Mouse (Mus musculus) CH12.LX (cell line): Measurements from ENCODE around the gene Myo3b. TPM values are rescaled to one million over a fixed set of nuclear protein-coding genes. Genes with fewer than 3 reads are reported as not detected.

Experiments used
- DNase-seq: peaks from one replicate; pipeline ENCODE4 v3.0.0-alpha.2; 2013; ENCODE audit errors: extremely low read depth
- H3K27ac ChIP-seq: 2 replicates; pipeline ENCODE4 v1.5.1; 2012; ENCODE audit warnings: low read depth, mild to moderate bottlenecking, control low read depth, moderate library complexity; ENCODE audit not compliant: insufficient read depth
- H3K27me3 ChIP-seq: replicated peaks from 2 replicates; pipeline ENCODE3; 2012; ENCODE audit warnings: inconsistent platforms
- H3K36me3 ChIP-seq, 2 experiments: replicated peaks in 1 of 2; 2 replicates each; pipeline versions ENCODE3 to v1.6.1; 2012; ENCODE audit warnings: inconsistent platforms in 1 of 2, low read length in 1 of 2, mild to moderate bottlenecking in 1 of 2, mixed read lengths in 1 of 2, moderate library complexity in 1 of 2; ENCODE audit not compliant: control insufficient read depth in 1 of 2, insufficient read depth in 1 of 2
- H3K4me1 ChIP-seq, 2 experiments: 2 replicates each; pipeline ENCODE4 v1.6.1; 2012; ENCODE audit warnings: inconsistent platforms in 1 of 2, moderate library complexity in 1 of 2; ENCODE audit not compliant: insufficient read depth in 2 of 2, control insufficient read depth in 1 of 2
- H3K4me2 ChIP-seq: 2 replicates; pipeline ENCODE4 v1.6.1; 2012; ENCODE audit warnings: low read depth, mild to moderate bottlenecking, control low read depth; ENCODE audit not compliant: poor library complexity, insufficient read depth, severe bottlenecking
- H3K4me3 ChIP-seq, 3 experiments: fragments of 150-350 bp in 1 of 3; sonication (generic) in 1 of 3; replicated peaks in 1 of 3; 2 replicates each; pipeline versions ENCODE3 to v1.5.1; 2011 to 2012; ENCODE audit warnings: low read depth in 2 of 3, low read length in 2 of 3, mild to moderate bottlenecking in 2 of 3, moderate library complexity in 2 of 3, control low read depth in 1 of 3, improper control_type of control experiment in 1 of 3, inconsistent platforms in 1 of 3, mixed read lengths in 1 of 3; ENCODE audit not compliant: poor library complexity in 1 of 3
- H3K79me2 ChIP-seq: replicated peaks from 2 replicates; pipeline ENCODE4 v1.6.1; 2012; ENCODE audit warnings: mild to moderate bottlenecking, moderate library complexity; ENCODE audit not compliant: control insufficient read depth, poor library complexity, insufficient read depth, severe bottlenecking; ENCODE audit errors: extremely low read depth
- H3K9ac ChIP-seq: 2 replicates; pipeline ENCODE4 v1.6.1; 2012; ENCODE audit warnings: low read depth, mild to moderate bottlenecking, control low read depth, moderate library complexity; ENCODE audit not compliant: insufficient read depth
- H3K9me3 ChIP-seq: replicated peaks from 2 replicates; pipeline ENCODE3; 2012; ENCODE audit warnings: low read length, inconsistent platforms, mixed read lengths
- BHLHE40 ChIP-seq: IDR thresholded peaks from 2 replicates; pipeline ENCODE4 v1.6.1; 2011; ENCODE audit warnings: mild to moderate bottlenecking, low read depth, low read length, improper control_type of control experiment
- CHD1 ChIP-seq: IDR thresholded peaks from 2 replicates; pipeline ENCODE4 v1.6.1; 2012; ENCODE audit warnings: low read depth, low read length, improper control_type of control experiment, inconsistent platforms
- CHD2 ChIP-seq: IDR thresholded peaks from 2 replicates; pipeline ENCODE4 v1.6.1; 2011; ENCODE audit warnings: low read length, improper control_type of control experiment
- CTCF ChIP-seq, 2 experiments: IDR thresholded peaks in 1 of 2; conservative IDR thresholded peaks in 1 of 2; 2 replicates each; pipeline ENCODE4 v1.5.1; 2011 to 2012; ENCODE audit warnings: low read depth in 2 of 2, low read length in 2 of 2, improper control_type of control experiment in 1 of 2, inconsistent platforms in 1 of 2, mild to moderate bottlenecking in 1 of 2, moderate library complexity in 1 of 2
- ELF1 ChIP-seq: IDR thresholded peaks from 2 replicates; pipeline ENCODE4 v1.6.1; 2014; ENCODE audit warnings: low read depth, mild to moderate bottlenecking, inconsistent platforms, low read length, improper control_type of control experiment
- ETS1 ChIP-seq: conservative IDR thresholded peaks from 2 replicates; pipeline ENCODE4 v1.6.1; 2012; ENCODE audit warnings: low read depth, mild to moderate bottlenecking, inconsistent platforms, low read length, improper control_type of control experiment, moderate library complexity
- GABPA ChIP-seq: IDR thresholded peaks from 2 replicates; pipeline ENCODE4 v1.6.1; 2012; ENCODE audit warnings: low read depth, low read length, improper control_type of control experiment, inconsistent platforms; ENCODE audit not compliant: insufficient replicate concordance
- IRF4 ChIP-seq: IDR thresholded peaks from 2 replicates; pipeline ENCODE4 v1.6.1; 2014; ENCODE audit warnings: low read depth, mild to moderate bottlenecking, inconsistent platforms, low read length, improper control_type of control experiment
- JUN ChIP-seq: IDR thresholded peaks from 2 replicates; pipeline ENCODE4 v1.6.1; 2011; ENCODE audit warnings: low read depth, mild to moderate bottlenecking, low read length, improper control_type of control experiment, moderate library complexity; ENCODE audit not compliant: insufficient read depth
- JUND ChIP-seq: conservative IDR thresholded peaks from 2 replicates; pipeline ENCODE4 v1.6.1; 2011; ENCODE audit warnings: low read depth, low read length, improper control_type of control experiment
- KAT2A ChIP-seq: IDR thresholded peaks from 2 replicates; pipeline ENCODE4 v1.6.1; 2012; ENCODE audit warnings: low read length, improper control_type of control experiment, inconsistent platforms; ENCODE audit not compliant: insufficient replicate concordance
- MAFK ChIP-seq: IDR thresholded peaks from 2 replicates; pipeline ENCODE4 v1.6.1; 2011; ENCODE audit warnings: low read length, improper control_type of control experiment; ENCODE audit not compliant: insufficient replicate concordance
- MAX ChIP-seq: IDR thresholded peaks from 2 replicates; pipeline ENCODE4 v1.6.1; 2011; ENCODE audit warnings: low read length, improper control_type of control experiment
- MEF2A ChIP-seq: IDR thresholded peaks from 2 replicates; pipeline ENCODE4 v1.6.1; 2014; ENCODE audit warnings: low read depth, mild to moderate bottlenecking, inconsistent platforms, low read length, improper control_type of control experiment, borderline replicate concordance
- MXI1 ChIP-seq: IDR thresholded peaks from 2 replicates; pipeline ENCODE4 v1.6.1; 2011; ENCODE audit warnings: mild to moderate bottlenecking, low read depth, low read length, improper control_type of control experiment
- MYC ChIP-seq: IDR thresholded peaks from 2 replicates; pipeline ENCODE4 v1.6.1; 2011; ENCODE audit warnings: low read depth, mild to moderate bottlenecking, improper control_type of control experiment, low read length
- NELFE ChIP-seq: IDR thresholded peaks from 2 replicates; pipeline ENCODE4 v1.6.1; 2011; ENCODE audit warnings: low read depth, low read length, improper control_type of control experiment
- PAX5 ChIP-seq: IDR thresholded peaks from 2 replicates; pipeline ENCODE4 v1.6.1; 2012; ENCODE audit warnings: low read length, inconsistent platforms, mixed read lengths
- SIN3A ChIP-seq: IDR thresholded peaks from 2 replicates; pipeline ENCODE4 v1.6.1; 2012; ENCODE audit warnings: low read length, improper control_type of control experiment, inconsistent platforms
- SMC3 ChIP-seq: IDR thresholded peaks from 2 replicates; pipeline ENCODE4 v1.6.1; 2011; ENCODE audit warnings: low read depth, low read length, improper control_type of control experiment
- TBP ChIP-seq: conservative IDR thresholded peaks from 2 replicates; pipeline ENCODE4 v1.6.1; 2011; ENCODE audit warnings: low read depth, low read length, improper control_type of control experiment
- TCF12 ChIP-seq: IDR thresholded peaks from 2 replicates; pipeline ENCODE4 v1.6.1; 2014; ENCODE audit warnings: low read depth, mild to moderate bottlenecking, inconsistent platforms, low read length, improper control_type of control experiment
- UBTF ChIP-seq: IDR thresholded peaks from 2 replicates; pipeline ENCODE4 v1.6.1; 2012; ENCODE audit warnings: low read depth, mild to moderate bottlenecking, inconsistent platforms, low read length, improper control_type of control experiment, moderate library complexity
- USF1 ChIP-seq: IDR thresholded peaks from 2 replicates; pipeline ENCODE4 v1.6.1; 2014; ENCODE audit warnings: low read depth, mild to moderate bottlenecking, inconsistent platforms, low read length, improper control_type of control experiment
- USF2 ChIP-seq: conservative IDR thresholded peaks from 2 replicates; pipeline ENCODE4 v1.6.1; 2011; ENCODE audit warnings: low read depth, low read length, improper control_type of control experiment
- ZC3H11A ChIP-seq: IDR thresholded peaks from 2 replicates; pipeline ENCODE4 v1.6.1; 2012; ENCODE audit warnings: low read depth, mild to moderate bottlenecking, inconsistent platforms, low read length, improper control_type of control experiment
- ZMIZ1 ChIP-seq: IDR thresholded peaks from 2 replicates; pipeline ENCODE4 v1.6.1; 2012; ENCODE audit warnings: low read depth, mild to moderate bottlenecking, inconsistent platforms, low read length, improper control_type of control experiment
- ZNF384 ChIP-seq: IDR thresholded peaks from 2 replicates; pipeline ENCODE4 v1.6.1; 2012; ENCODE audit warnings: low read depth, low read length, improper control_type of control experiment, inconsistent platforms
- dilution Hi-C: fragments of 300-500 bp; cut with MboI; formaldehyde crosslinking; loops from 2 replicates; pipeline ENCODE4 v1.14.3; 2020; ENCODE audit warnings: low sequenced_read_pairs; ENCODE audit not compliant: extremely low pct_unique_long_range_greater_than_20kb, extremely low pct_ligation_motif_present
- in situ Hi-C: fragments of 300-500 bp; cut with MboI; formaldehyde crosslinking; loops from 3 replicates; pipeline ENCODE4 v1.14.3; 2019; ENCODE audit warnings: low sequenced_read_pairs, low pct_ligation_motif_present, low pct_unique_long_range_greater_than_20kb, mixed read lengths
- polyA plus RNA-seq: library from polyadenylated mRNA; unstranded; fragments of >175 nt; gene quantifications from 2 replicates; pipeline ENCODE4 v1.2.1, GENCODE M21; 2012; ENCODE audit warnings: low read depth; ENCODE audit not compliant: insufficient read length
- total RNA-seq, 2 experiments: library from RNA; depleted of rRNA; stranded (reverse); fragments of 300-350 nt in 1 of 2; fragments of >200 nt in 1 of 2; gene quantifications; 2 replicates each; pipeline ENCODE4 v1.2.3; 2012 to 2014

Gene Myo3b
- total and polyA plus RNA-seq, 3 experiments, result 0.63 to 0.76 (median 0.64) TPM

DNA sequence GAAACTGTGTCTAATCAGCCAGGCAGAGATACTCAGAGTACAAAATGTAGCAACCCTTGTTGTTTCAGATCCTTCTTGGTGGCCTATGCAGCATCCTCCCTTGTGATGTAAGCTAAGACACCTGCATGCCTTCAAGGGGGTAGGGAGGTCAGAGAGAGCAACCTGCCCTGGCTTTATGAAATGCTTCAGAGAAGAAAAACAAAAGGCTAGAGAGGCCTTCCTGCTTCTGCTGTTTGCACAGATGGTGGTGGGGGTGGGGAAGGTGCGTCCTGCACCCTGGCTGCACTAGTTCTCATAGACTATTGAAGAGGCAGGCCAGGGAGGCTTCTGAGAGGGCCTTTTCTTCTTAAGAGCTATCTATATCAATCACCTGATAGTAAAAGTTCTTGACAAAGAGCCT, 245.2 kb downstream of the Myo3b start:
- TF ChIP-seq KAT2A (no peak), IRF4 (0 out of 2 replicates have a peak, but pooled peaks have one; percentile 11), UBTF (no peak), USF1 (no peak), TBP (no peak), JUND (no peak), MYC (no peak), MXI1 (no peak), ELF1 (no peak), ETS1 (peak; percentile 32; the same call in 1 of the 2 replicates), ZMIZ1 (no peak), ZC3H11A (no peak), TCF12 (peak; percentile 34; the same call in 1 of the 2 replicates), CTCF (conservative IDR thresholded peaks at IDR 0.05 in 1 of 2, IDR thresholded peaks at IDR 0.05 in 1 of 2; ENCODE audit: low read depth in 2 of 2, low read length in 2 of 2) (no peak), NELFE (no peak), MAX (no peak), JUN (no peak), CHD1 (no peak), MEF2A (no peak), PAX5 (no peak), MAFK (no peak), BHLHE40 (no peak), SMC3 (no peak), USF2 (no peak), SIN3A (no peak), CHD2 (0 out of 2 replicates have a peak, but pooled peaks have one; percentile 38), GABPA (no peak), ZNF384 (no peak)
- TF ChIP-seq, all 38 proteins: peak for 4
- Histone ChIP-seq H3K27me3 (no peaks in the 10 kb centered on the region), H3K36me3 (no peaks in the 10 kb centered on the region), H3K9ac (no peak overlapping the region), H3K27ac (no peak overlapping the region), H3K79me2 (no peaks in the 10 kb centered on the region), H3K4me2 (no peak overlapping the region), H3K9me3 (peaks cover 3% of the 10 kb centered on the region), H3K4me1 (peaks cover 3 to 32% of the 10 kb centered on the region in 2 experiments; a peak in 2 of 4 replicates), H3K4me3 (no peak overlapping the region)
- DNase-seq, result peak; percentile 71
- in situ Hi-C loops, result no loop called here
- dilution Hi-C loops, result no loop called here
